Mouse (Mus musculus): ENCODE data around the gene Hspa14.

DNA sequence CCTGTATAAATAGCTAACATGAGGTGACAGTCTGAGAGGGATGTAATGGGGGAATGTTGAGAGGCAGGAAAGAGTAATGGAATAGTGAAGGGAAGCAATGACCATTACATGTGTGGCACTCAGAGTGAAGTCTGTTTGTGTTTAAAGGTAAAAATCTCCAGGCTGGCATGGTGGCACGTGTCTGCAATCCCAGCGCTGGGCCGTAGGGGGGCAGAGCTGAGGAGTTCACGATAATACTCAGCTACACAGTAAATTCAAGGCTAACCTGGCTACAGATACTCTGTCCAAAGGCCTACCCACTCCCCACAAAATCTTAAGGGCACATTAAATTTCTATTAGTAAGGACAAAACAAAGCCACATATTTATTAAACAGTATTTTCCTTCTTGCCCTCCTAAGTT, 56.0 kb downstream of the Hspa14 start:
- no peak for TF ChIP-seq TAL1 (IDR thresholded peaks at IDR 0.05; ENCODE audit: low read length)
- TF ChIP-seq GATA1 (IDR thresholded peaks at IDR 0.05; ENCODE audit: low read length), result no peak

All from erythroblast, embryonic 14.5 days (primary cell).